Mouse (Mus musculus) MEL (cell line): ENCODE data around the gene Cnfn.

Experiments
- CHD1 ChIP-seq: IDR thresholded peaks from 2 replicates; pipeline ENCODE4 v1.6.1; 2012; ENCODE audit warnings: low read depth, mild to moderate bottlenecking, inconsistent platforms, low read length, improper control_type of control experiment
- CHD2 ChIP-seq: IDR thresholded peaks from 2 replicates; pipeline ENCODE4 v1.6.1; 2011; ENCODE audit warnings: low read length, improper control_type of control experiment
- POLR2A ChIP-seq, 2 experiments: IDR thresholded peaks; 2 replicates each; pipeline ENCODE4 v1.6.1; 2011 to 2012; ENCODE audit warnings: low read length in 2 of 2, mild to moderate bottlenecking in 2 of 2, control low read depth in 1 of 2, improper control_type of control experiment in 1 of 2, low read depth in 1 of 2, moderate library complexity in 1 of 2; ENCODE audit not compliant: control insufficient read depth in 1 of 2, insufficient read depth in 1 of 2, poor library complexity in 1 of 2
- ZC3H11A ChIP-seq: IDR thresholded peaks from 2 replicates; pipeline ENCODE4 v1.6.1; 2012; ENCODE audit warnings: low read depth, mild to moderate bottlenecking, inconsistent platforms, low read length, improper control_type of control experiment

GRCm38 (mm10) chr7:25379551-25380351 lies 10.2 kb upstream of the Cnfn start:
- peak; percentile 58 for TF ChIP-seq ZC3H11A
- no peak for TF ChIP-seq CHD1
- TF ChIP-seq CHD2 = no peak
- TF ChIP-seq POLR2A (IDR thresholded peaks at IDR 0.05; ENCODE audit: control insufficient read depth in 1 of 2, insufficient read depth in 1 of 2, low read depth in 1 of 2, low read length in 2 of 2, poor library complexity in 1 of 2) = no peak
